Mouse (Mus musculus) stomach, embryonic 15.5 days (tissue): Measurements from ENCODE around the gene Eps8l2. TPM values are rescaled to one million over a fixed set of nuclear protein-coding genes. Genes with fewer than 3 reads are reported as not detected.
"Not testable (repeated sequence)": the region's sequence is repeated elsewhere in the genome, so short reads cannot be mapped to it uniquely, and the experiment has no call there.

Source experiments
- ATAC-seq: fragments of 200-750 bp; cut with Nextera tagmentation; 2 replicates; pipeline ENCODE4 v1.8.0; 2017; ENCODE audit warnings: low read depth, moderate number of reproducible peaks, moderate TSS enrichment; ENCODE audit not compliant: insufficient read depth, low FRiP score
- H3K27ac ChIP-seq: fragments of 300-500 bp; sonication (generic); 2 replicates; pipeline ENCODE4 v1.5.1; 2015; ENCODE audit warnings: mild to moderate bottlenecking, inconsistent platforms
- H3K27me3 ChIP-seq: fragments of 300-500 bp; sonication (generic); replicated peaks from 2 replicates; pipeline ENCODE4 v1.6.1; 2015; ENCODE audit warnings: inconsistent platforms
- H3K36me3 ChIP-seq: fragments of 300-500 bp; sonication (generic); 2 replicates; pipeline ENCODE4 v1.6.1; 2015; ENCODE audit warnings: inconsistent platforms
- H3K4me1 ChIP-seq: fragments of 300-500 bp; sonication (generic); 2 replicates; pipeline ENCODE4 v1.6.1; 2015; ENCODE audit warnings: inconsistent platforms
- H3K4me2 ChIP-seq: fragments of 300-500 bp; sonication (generic); 2 replicates; pipeline ENCODE4 v1.6.1; 2015; ENCODE audit warnings: mild to moderate bottlenecking, inconsistent platforms
- H3K4me3 ChIP-seq: fragments of 300-500 bp; sonication (generic); replicated peaks from 2 replicates; pipeline ENCODE4 v1.5.1; 2015; ENCODE audit warnings: inconsistent platforms
- H3K9ac ChIP-seq: fragments of 300-500 bp; sonication (generic); 2 replicates; pipeline ENCODE4 v1.6.1; 2015; ENCODE audit warnings: inconsistent platforms
- H3K9me3 ChIP-seq: fragments of 300-500 bp; sonication (generic); 2 replicates; pipeline ENCODE4 v1.6.1; 2016; ENCODE audit warnings: inconsistent platforms
- WGBS: fragments of 180-500 bp; shearing (Covaris S2); methylation state at CpG from one replicate; pipeline ENCODE4 v1.1.7; 2015; 5-methylcytosine and 5-hydroxymethylcytosine counted together
- polyA plus RNA-seq: library from polyadenylated mRNA; unstranded; fragments of >200 nt; fragmentation: Nextera tagmentation; extraction: Ambion mirVana; gene quantifications from 2 replicates; pipeline ENCODE4 v1.2.1, GENCODE M21; 2015

Eps8l2 gene
- polyA plus RNA-seq, 1 experiment from 2014 or later, result 59.6 TPM

DNA sequence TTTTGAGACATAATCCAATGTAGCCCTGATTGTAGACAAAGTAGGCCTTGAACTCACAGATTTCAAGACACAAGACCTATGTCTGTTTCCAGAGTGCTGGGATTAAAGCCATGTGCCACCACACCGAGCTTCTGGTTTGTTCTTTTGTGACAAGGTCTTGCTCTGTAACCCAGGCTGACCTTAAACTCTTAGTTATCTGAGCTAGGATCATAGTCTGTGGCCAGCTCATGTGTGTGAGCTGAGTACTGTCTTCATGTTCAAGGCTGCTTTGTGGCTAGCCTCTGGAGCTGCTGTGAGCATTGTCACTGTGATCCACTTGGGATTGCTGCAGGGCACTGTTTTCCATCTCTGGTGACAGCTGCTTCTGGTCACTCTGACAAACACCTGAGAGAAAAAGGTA, 56.7 kb downstream of the Eps8l2 start:
- H3K27me3 ChIP-seq, result no peaks in the 10 kb centered on the region
- ATAC-seq, result no peak
- WGBS, result 71% methylated on average over 1 of the region's 1 CpGs
- no peak overlapping the region for H3K27ac ChIP-seq
- H3K36me3 ChIP-seq, result peaks cover 25% of the 10 kb centered on the region; the same call in 1 of the 2 replicates
- H3K4me1 ChIP-seq, result peaks cover 10% of the 10 kb centered on the region
- no peaks in the 10 kb centered on the region for H3K9me3 ChIP-seq
- H3K9ac ChIP-seq, result no peak overlapping the region
- no peak overlapping the region for H3K4me3 ChIP-seq
- H3K4me2 ChIP-seq, result no peak overlapping the region

DNA sequence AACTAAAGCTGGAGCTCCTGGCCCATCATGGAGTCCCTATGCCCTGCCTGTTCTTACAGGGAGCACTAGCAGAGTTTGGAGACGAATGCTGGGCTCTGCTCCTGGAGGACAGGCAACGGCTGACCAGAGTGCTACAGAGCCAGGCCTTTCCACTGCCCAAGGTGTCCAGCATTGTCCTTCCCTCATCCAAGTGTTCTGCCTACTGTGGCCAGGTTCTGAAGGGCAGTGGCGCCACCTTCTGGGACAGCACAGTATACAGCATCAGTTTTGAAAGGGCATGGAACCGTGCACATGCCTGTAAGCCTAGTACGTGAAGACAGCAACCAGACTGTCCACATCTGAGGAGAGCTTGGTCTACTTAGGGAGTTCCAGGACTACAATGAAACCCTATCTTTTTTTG, 64.6 kb downstream of the Eps8l2 start:
- Histone ChIP-seq H3K36me3 (peaks cover 39% of the 10 kb centered on the region), H3K27me3 (no peaks in the 10 kb centered on the region), H3K4me3 (no peak overlapping the region), H3K4me2 (no peak overlapping the region), H3K9ac (no peak overlapping the region), H3K9me3 (no peaks in the 10 kb centered on the region), H3K27ac (no peak overlapping the region), H3K4me1 (no peaks in the 10 kb centered on the region)
- peak; percentile 64 for ATAC-seq
- WGBS, result 41% methylated on average over 5 of the region's 5 CpGs

DNA sequence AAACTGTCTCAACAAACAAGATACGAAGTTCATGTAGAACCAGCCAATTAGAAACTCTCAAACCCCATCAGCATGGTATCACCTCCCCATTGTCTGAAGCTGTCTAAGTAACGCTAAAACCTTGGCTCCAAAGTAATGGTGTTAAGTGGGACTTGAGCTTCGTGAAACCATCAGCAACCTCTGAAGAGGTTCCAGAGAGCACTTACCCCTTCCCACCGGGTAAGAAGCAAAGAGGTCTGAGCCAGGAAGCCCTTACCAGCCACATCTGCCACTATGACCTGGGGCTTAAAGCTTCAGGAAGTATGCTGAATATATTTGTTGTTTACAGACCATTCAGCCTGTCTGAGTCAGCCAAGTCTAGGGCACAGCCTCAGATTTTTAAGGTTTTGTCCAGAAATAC, 66.8 kb downstream of the Eps8l2 start:
- H3K36me3 ChIP-seq, result peaks cover 40% of the 10 kb centered on the region
- H3K27me3 ChIP-seq, result no peaks in the 10 kb centered on the region
- no peak overlapping the region for H3K4me3 ChIP-seq
- no peaks in the 10 kb centered on the region for H3K9me3 ChIP-seq
- peaks cover 4% of the 10 kb centered on the region; the same call in 1 of the 2 replicates for H3K4me1 ChIP-seq
- WGBS, result 69% methylated on average over 4 of the region's 4 CpGs
- H3K27ac ChIP-seq, result 0 out of 2 replicates have a peak overlapping the region, but pooled peaks have one; percentile 21
- no peak for ATAC-seq
- no peak overlapping the region for H3K4me2 ChIP-seq
- H3K9ac ChIP-seq, result no peak overlapping the region

DNA sequence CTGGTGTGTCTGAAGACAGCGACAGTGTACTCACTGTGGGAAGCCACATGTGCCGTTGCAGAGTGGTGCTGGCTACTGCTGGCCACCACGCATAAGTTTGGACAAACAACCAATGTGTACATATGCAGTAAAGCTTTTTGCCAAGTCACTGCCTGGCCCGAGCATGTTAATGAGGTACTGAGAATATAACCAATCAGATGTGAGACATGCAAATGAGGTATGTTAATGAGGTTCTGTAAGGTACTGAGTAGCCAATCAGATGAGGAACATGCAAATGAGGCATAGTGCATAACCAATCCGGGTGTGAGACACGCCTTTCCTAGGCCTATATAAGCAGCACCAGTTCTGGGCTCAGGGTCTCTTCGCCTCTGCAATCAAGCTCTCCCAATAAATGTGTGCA, 69.0 kb downstream of the Eps8l2 start:
- H3K4me3 ChIP-seq, H3K9me3 ChIP-seq, ATAC-seq, H3K4me2 ChIP-seq, H3K4me1 ChIP-seq, H3K27me3 ChIP-seq, H3K27ac ChIP-seq, H3K9ac ChIP-seq: not testable (repeated sequence)
- WGBS, result 96% methylated on average over 7 of the region's 7 CpGs
- H3K36me3 ChIP-seq, result peaks cover 21% of the 10 kb centered on the region

DNA sequence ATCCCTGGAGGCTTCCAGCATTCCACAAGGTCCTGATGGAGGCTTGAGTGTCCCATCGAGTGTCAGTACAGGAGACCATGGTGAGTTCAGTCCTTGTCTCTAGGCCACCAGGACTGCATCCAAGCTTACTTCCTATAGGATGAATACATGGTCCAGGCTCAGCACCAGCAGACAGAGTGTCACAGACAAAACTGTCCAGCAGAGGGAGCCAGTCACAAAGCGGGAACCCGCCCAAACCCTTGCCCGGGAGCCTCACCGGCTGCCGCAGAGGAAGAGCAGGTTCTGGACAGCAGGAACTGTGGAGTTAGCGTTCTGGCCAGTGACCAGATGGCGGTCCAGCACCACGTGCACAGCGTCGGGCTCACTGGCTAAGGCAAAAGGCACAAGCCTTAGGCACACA, 70.2 kb downstream of the Eps8l2 start:
- H3K27ac ChIP-seq, result no peak overlapping the region
- no peaks in the 10 kb centered on the region for H3K27me3 ChIP-seq
- peak overlapping the region; percentile 16; the same call in 1 of the 2 replicates for H3K9ac ChIP-seq
- 10% methylated on average over 11 of the region's 11 CpGs for WGBS
- H3K36me3 ChIP-seq, result peaks cover 18% of the 10 kb centered on the region
- no peaks in the 10 kb centered on the region for H3K9me3 ChIP-seq
- H3K4me3 ChIP-seq, result no peak overlapping the region
- no peak overlapping the region for H3K4me2 ChIP-seq
- peaks cover 11% of the 10 kb centered on the region for H3K4me1 ChIP-seq
- ATAC-seq, result peak; percentile 71

DNA sequence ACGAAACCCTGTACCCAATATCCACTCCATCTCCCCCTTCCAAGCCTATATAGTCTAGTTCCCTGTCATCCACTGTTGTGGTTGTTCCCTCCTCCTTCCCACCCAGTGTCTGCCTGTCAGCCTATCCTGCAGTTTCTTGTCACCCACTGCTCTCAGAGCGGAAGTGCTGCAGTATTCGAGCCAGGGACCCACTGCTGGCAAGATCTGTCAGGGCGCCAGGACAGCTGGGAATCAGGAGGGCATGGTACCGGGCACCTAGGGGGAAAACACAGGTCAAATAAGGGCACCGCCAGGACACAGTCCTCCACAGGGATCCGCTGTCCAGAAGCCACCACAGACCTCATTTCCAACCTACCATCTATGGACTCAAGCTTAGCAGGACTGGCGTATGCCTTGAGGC, 72.0 kb downstream of the Eps8l2 start:
- 87% methylated on average over 8 of the region's 8 CpGs for WGBS
- H3K4me1 ChIP-seq, result peaks cover 16% of the 10 kb centered on the region
- H3K36me3 ChIP-seq, result peaks cover 18% of the 10 kb centered on the region
- no peak overlapping the region for H3K4me3 ChIP-seq
- no peak overlapping the region for H3K9ac ChIP-seq
- H3K27ac ChIP-seq, result no peak overlapping the region
- no peaks in the 10 kb centered on the region for H3K27me3 ChIP-seq
- H3K4me2 ChIP-seq, result no peak overlapping the region
- H3K9me3 ChIP-seq, result no peaks in the 10 kb centered on the region
- ATAC-seq, result no peak

DNA sequence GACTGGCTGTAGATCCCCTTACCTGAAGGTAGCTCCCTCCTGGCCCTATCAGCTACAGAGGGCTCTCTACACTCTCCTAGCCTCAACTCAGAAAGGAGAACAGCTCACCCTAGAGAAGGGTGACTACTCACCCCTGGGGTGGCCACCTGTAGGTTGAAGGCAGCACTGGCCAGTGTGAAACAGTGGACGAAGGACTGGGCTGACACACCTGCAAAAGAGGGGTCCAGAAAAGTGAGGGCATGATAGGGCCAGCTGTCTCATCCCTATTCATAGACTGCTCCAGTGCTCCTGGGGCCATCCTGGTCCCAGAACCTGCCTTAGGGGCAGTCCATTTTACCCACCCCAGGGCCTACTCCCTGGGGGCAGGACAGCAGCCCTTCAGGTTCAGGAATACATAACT, 73.0 kb downstream of the Eps8l2 start:
- H3K9ac ChIP-seq, result no peak overlapping the region
- ATAC-seq, result no peak
- no peak overlapping the region for H3K4me3 ChIP-seq
- peaks cover 18% of the 10 kb centered on the region for H3K36me3 ChIP-seq
- no peaks in the 10 kb centered on the region for H3K9me3 ChIP-seq
- H3K4me1 ChIP-seq, result peaks cover 16% of the 10 kb centered on the region
- H3K27me3 ChIP-seq, result no peaks in the 10 kb centered on the region
- 100% methylated on average over 1 of the region's 1 CpGs for WGBS
- H3K4me2 ChIP-seq, result no peak overlapping the region
- no peak overlapping the region for H3K27ac ChIP-seq

Other genes starting within 250 kb of the Eps8l2 start
- gene Sigirr, start 238.3 kb upstream of the Eps8l2 start, polyA plus RNA-seq, result 13.1 and 15.1 TPM in 2 replicates
- 16.2 and 20.5 TPM in 2 replicates for gene Ano9, start 221.1 kb upstream of the Eps8l2 start, polyA plus RNA-seq
- 58.6 and 60.7 TPM in 2 replicates for gene Ptdss2, start 216.5 kb upstream of the Eps8l2 start, polyA plus RNA-seq
- gene Rnh1, start 166.0 kb upstream of the Eps8l2 start, polyA plus RNA-seq, result 206 and 215 TPM in 2 replicates
- gene Hras, start 144.9 kb upstream of the Eps8l2 start, polyA plus RNA-seq, result 113 and 123 TPM in 2 replicates
- 5.4 and 7.2 TPM in 2 replicates for gene Lrrc56, start 144.7 kb upstream of the Eps8l2 start, polyA plus RNA-seq
- 2.8 and 2.9 TPM in 2 replicates for gene Lmntd2, start 124.8 kb upstream of the Eps8l2 start, polyA plus RNA-seq
- 67.7 and 73.3 TPM in 2 replicates for gene Rassf7, start 123.0 kb upstream of the Eps8l2 start, polyA plus RNA-seq
- gene Phrf1, start 110.1 kb upstream of the Eps8l2 start, polyA plus RNA-seq, result 58.8 and 63.4 TPM in 2 replicates
- 4.6 and 5.7 TPM in 2 replicates for gene Irf7, start 72.4 kb upstream of the Eps8l2 start, polyA plus RNA-seq
- gene Cdhr5, start 62.1 kb upstream of the Eps8l2 start, polyA plus RNA-seq, result 14.5 and 18.4 TPM in 2 replicates
- gene Sct, start 59.7 kb upstream of the Eps8l2 start, polyA plus RNA-seq, result 44.2 and 48.8 TPM in 2 replicates
- 0.19 and 0.28 TPM in 2 replicates for gene Drd4, start 46.9 kb upstream of the Eps8l2 start, polyA plus RNA-seq
- 66.9 and 70.8 TPM in 2 replicates for gene Deaf1, start 11.2 kb upstream of the Eps8l2 start, polyA plus RNA-seq
- gene Tmem80, start 11.1 kb upstream of the Eps8l2 start, polyA plus RNA-seq, result 39.3 and 40.6 TPM in 2 replicates
- gene Taldo1, start 53.3 kb downstream of the Eps8l2 start, polyA plus RNA-seq, result 347 and 384 TPM in 2 replicates
- gene Gatd1, start 75.3 kb downstream of the Eps8l2 start, polyA plus RNA-seq, result 51.1 and 53.0 TPM in 2 replicates
- 2.5 TPM in 2 replicates for gene Cend1, start 90.6 kb downstream of the Eps8l2 start, polyA plus RNA-seq
- 26.9 and 27.2 TPM in 2 replicates for gene Slc25a22, start 99.0 kb downstream of the Eps8l2 start, polyA plus RNA-seq
- gene Pidd1, start 105.1 kb downstream of the Eps8l2 start, polyA plus RNA-seq, result 8.5 and 8.6 TPM in 2 replicates
- 1,278 and 1,319 TPM in 2 replicates for gene Rplp2, start 108.5 kb downstream of the Eps8l2 start, polyA plus RNA-seq
- gene Pnpla2, start 116.3 kb downstream of the Eps8l2 start, polyA plus RNA-seq, result 33.5 and 34.6 TPM in 2 replicates
- 27.5 and 32.8 TPM in 2 replicates for gene Cracr2b, start 122.2 kb downstream of the Eps8l2 start, polyA plus RNA-seq
- 25.6 and 26.6 TPM in 2 replicates for gene Cd151, start 128.5 kb downstream of the Eps8l2 start, polyA plus RNA-seq
- 67.3 and 71.6 TPM in 2 replicates for gene Polr2l, start 136.3 kb downstream of the Eps8l2 start, polyA plus RNA-seq
- gene Tspan4, start 136.4 kb downstream of the Eps8l2 start, polyA plus RNA-seq, result 69.8 and 72.8 TPM in 2 replicates
- gene Chid1, start 201.0 kb downstream of the Eps8l2 start, polyA plus RNA-seq, result 50.7 and 58.0 TPM in 2 replicates
- 78.4 TPM in 2 replicates for gene Ap2a2, start 223.3 kb downstream of the Eps8l2 start, polyA plus RNA-seq